Mouse (Mus musculus): ENCODE data around the gene Ptprn.

Ptprn gene

GRCm38 (mm10) chr1:75223532-75223931 is 40.8 kb downstream of the Ptprn start:
- DNase-seq (ENCODE audit: low read depth): no peak

GRCm38 (mm10) chr1:75222926-75223325 is 41.4 kb downstream of the Ptprn start:
- peak; percentile 59 for DNase-seq (ENCODE audit: low read depth)

DNA sequence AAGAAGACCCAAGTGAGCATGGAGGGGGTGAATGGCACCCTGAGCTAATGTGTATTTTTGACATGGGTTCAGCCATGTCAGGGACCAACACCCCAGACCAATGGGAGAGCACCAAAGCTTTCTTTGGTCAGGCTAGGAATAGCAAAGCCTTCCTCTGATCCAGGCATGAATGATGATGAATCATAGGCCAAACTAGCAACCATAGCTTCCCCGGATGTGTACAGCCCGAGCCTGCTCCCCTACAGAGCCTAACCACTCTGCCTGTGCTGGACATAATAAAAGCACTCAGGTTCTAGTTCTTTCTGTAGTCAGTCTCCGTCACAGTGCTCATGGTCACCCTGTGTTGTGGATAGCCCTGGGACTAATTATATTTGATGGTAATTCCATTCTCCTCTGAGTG is 42.8 kb downstream of the Ptprn start:
- no peak for DNase-seq (ENCODE audit: low read depth)

DNA sequence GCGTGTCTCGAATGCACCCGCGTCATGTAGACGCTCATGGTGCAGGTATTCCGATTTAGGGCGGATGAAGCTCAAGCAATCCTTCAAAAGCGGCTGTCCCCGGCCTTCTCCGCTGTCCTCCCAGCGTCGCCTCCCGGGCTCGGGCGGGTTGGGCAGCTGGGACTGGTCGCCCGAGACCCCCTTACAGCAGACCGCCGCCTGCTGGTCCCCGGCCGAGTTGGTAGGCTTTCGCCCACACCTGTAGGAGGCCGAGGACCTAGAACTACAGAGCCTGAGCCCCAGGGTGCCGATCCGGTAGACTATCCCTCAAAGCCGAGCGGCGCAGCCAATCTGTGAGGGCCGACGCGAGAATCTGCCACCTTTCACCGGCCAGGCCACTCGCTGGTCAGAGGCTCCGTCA is 44.8 kb downstream of the Ptprn start, which contains the start of gene Tuba4a:
Gene Tuba4a, minus strand, starts transcription at position 335 of the 400 bp plus-strand sequence.
- no peak for DNase-seq (ENCODE audit: low read depth)

- DNase-seq (ENCODE audit: low read depth): peak; percentile 97
Measured at GRCm38 (mm10) chr1:75219078-75219477, 45.2 kb downstream of the Ptprn start.

DNA sequence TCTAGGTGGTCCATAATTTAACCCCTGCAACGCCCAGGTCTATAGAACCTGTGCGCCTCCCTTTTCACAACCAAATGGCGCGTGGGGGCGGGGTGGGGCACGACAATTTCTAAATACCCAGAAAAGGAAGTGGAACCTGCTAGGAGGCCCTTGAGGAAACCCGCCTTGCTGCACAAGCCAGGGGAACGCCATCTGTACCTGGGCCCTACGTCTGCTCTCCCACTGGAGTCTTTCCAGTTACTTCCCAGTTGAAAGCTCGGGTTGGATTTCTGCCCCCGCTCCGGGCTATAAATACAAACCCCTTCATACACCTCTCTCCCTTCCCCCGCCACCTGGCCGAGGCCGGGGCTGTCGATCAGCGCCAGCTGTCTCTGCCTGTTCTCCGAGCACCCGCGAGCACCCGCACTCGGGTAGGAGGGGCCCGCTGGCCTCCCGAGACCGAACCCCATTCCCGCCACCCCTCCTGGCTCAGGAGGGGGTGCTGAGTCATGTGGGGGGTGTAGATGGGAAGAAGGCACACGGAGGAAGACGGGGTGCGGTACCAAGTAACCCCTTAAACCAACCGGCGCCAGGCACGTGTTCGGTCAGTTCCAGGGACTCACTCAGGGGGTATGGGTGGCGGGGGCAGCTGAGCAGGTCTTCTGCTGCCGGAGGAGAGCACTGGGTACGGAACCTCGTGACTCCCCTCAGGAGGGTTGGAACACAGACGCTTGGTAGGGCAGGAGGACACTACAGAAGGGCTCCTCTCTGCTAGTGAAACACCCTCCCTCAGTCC is 45.9 kb downstream of the Ptprn start:
- DNase-seq (ENCODE audit: low read depth): peak; percentile 83

DNA sequence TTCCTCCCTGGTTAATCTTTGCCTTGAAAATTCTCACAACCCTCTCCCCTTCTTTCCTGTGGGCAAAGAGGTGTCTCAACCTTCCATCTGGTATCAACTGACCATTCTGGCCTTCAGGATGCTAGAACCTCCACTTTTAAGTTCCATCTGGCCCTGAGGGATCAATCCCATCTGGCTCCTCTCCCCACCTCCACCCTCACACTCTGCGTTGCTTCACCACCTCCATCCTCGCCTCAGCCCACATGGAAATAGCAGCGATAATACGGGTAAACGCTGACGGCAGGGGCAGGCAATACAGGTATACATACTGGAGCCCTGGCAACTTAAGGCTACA is 46.4 kb downstream of the Ptprn start:
- no peak for DNase-seq (ENCODE audit: low read depth)

GRCm38 (mm10) chr1:75216797-75217585 is 47.3 kb downstream of the Ptprn start:
- DNase-seq (ENCODE audit: low read depth): no peak

DNA sequence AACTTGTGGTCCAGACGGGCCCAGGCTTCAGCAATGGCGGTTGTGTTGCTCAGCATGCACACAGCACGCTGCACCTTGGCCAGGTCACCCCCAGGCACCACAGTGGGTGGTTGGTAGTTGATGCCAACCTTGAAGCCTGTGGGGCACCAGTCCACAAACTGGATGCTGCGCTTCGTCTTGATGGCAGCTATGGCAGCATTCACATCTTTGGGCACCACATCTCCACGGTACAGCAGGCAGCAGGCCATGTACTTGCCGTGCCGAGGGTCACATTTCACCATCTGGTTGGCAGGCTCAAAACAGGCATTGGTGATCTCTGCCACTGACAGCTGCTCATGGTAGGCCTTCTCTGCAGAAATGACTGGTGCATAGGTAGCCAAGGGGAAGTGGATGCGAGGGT is 48.5 kb downstream of the Ptprn start:
- no peak for DNase-seq (ENCODE audit: low read depth)

DNA sequence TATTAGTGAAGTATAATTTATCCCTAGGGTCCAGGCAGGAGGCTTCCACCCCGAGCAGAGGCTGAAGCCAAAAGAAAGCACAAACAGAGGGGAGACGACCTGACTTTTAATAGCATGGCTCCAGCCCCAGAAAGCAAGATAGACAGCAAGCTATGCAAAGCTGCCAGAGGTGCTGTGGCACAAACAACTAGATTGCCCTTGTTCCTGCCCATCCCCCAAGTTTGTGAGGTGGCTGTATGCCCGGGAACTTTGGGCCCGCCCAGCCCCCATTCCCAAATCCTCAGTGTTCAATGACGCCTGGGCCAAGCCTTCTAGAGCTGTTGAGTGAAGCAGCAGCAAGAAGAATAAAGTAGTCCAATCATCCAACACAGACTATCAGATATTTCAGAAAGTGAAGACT is 49.4 kb downstream of the Ptprn start:
- DNase-seq (ENCODE audit: low read depth): no peak

DNA sequence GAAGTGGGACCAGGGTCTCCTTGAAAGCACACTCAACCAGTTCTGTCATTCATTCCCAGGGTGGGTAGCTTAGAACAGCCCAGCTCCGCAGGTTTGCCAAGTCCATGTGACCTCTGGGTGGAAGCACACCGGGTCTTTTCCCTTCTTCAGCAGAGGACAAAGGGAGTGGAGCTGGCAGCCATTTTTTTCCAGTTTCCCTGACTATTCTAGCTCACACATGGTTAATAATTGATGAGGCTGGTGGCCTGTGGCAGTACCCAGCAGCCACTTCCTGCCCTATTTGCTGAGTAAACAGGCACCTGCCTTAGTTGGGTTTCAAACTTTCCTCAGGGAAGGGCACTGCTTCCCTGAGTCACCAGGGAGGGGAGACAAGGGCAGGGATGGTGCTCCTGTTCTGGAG is 49.9 kb downstream of the Ptprn start:
- DNase-seq (ENCODE audit: low read depth): no peak

GRCm38 (mm10) chr1:75213096-75213495 is 51.2 kb downstream of the Ptprn start:
- peak; percentile 62 for DNase-seq (ENCODE audit: low read depth)

GRCm38 (mm10) chr1:75212542-75212941 is 51.8 kb downstream of the Ptprn start:
- DNase-seq (ENCODE audit: low read depth): no peak

DNA sequence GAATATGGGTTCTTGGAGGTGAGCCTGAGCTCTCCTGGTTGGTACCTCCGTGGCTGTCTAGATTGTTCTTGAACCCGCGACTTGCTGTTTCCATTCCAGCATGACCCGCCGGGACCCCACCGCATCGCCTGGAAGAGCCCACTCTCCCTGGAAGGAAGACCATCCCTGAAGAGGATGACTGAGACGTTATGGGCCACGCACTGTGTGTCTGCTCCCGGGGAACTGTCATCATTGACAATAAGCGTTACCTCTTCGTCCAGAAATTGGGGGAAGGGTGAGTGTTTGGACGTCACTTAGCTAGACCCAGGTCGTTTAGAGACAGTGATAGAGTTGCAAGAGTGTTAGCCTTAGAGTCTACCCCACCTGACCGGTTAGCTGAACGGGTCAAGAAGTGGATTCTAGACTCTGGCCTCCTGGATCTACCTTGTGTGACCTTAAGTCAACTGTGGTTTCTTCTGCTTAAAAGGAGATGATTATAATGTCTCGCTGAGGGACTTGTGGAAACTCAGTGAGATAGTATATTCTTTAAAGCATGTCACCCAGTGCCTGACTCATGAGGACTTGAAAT is 53.1 kb downstream of the Ptprn start:
- no peak for DNase-seq (ENCODE audit: low read depth)

DNA sequence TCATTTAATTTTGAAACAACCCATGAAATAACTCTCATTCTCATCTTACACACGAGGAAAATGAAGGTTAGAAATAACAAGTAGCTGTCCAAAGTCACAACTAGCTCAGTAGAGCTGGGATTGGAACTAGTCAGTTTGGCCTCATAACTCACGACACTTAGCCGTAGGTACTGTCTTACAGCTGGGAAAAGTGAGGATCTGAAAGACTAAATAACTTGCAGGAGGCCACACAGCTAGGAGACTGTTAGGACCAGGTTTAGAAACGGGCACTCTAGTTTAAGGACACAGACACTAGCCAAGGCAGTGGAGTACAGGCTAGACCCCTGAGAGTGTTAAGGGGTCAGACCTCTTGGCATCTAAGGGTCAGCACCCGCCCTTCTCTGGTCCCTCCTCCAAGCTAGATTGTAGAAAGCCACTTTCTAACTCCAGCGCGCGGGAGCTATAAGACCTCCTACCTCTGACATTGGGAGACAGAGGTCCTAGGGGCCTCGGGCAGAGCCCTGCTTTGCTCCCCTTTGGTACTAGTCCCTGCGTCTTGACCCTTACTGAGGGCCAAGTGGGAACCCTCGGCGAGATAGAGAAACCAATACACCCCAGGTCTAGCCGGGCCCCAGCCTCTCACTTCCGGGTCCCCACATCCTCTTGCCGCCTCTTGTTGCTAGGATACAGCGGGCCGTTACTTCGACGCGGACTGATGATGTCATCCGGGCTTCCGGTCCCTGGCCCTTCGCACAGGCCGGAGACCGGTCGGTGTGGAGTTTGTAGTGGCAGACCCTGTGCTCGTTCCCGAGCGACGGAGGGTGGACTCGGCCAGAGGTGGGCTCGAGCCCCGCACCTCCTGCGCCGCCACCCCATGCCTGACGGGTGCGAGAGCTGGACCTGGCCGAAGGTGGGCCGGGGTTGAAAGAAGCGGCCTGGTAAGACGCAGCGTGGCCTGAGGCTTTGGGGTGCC is 53.9 kb downstream of the Ptprn start, which contains the start of the genes Glb1l and Stk16:
Gene Glb1l, minus strand, starts transcription at position 678 of the 952 bp plus-strand sequence.
Gene Stk16, plus strand, starts transcription at position 703 of the 952 bp plus-strand sequence.
- peak; percentile 98 for DNase-seq (ENCODE audit: low read depth)

DNA sequence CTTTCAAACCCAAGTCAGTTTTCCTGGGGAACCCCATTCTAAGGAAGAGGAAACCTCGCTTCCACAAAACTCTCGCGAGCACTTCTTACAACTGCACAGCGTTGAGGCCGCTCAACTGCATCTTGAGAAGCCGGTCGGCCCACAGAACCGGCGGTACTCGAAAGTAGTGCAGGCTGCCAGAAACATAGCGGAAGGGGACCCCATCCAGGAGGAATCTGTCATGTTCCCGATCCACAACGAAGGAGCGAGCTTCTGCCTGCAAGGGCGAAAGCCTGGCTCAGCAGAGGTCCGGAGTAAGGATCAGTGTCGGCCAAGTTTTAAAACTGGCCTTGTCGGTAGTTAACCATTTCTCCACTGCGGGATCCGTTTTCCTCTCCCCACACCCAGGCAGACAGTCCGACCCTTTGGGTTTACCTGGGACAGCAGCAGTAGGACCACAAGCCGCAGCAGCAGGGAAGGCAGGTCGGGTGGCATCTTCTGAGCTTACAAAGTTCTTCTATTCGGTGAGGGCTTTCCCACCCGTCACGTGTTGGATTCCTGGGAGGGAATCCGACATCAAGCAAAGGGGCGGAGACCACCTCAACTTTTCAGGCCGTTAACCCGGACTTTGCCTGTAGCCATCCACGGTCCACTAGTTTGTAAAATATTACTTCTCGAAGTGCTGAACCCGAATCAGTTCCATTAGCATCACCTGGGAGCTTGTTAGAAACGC is 55.2 kb downstream of the Ptprn start:
- peak; percentile 54 for DNase-seq (ENCODE audit: low read depth)

- no peak for DNase-seq (ENCODE audit: low read depth)
Measured at GRCm38 (mm10) chr1:75201236-75201635, 63.1 kb downstream of the Ptprn start.

All from induced T-regulatory cell, adult 2 months (primary cell).